Mouse (Mus musculus) erythroblast, embryonic 14.5 days (primary cell): ENCODE data around the gene Daglb.

ENCODE experiments used
- GATA1 ChIP-seq: IDR thresholded peaks from 2 replicates; pipeline ENCODE4 v1.6.1; 2012; ENCODE audit warnings: low read length, inconsistent platforms, mixed read lengths
- TAL1 ChIP-seq: IDR thresholded peaks from 3 replicates; pipeline ENCODE4 v1.6.1; 2012; ENCODE audit warnings: low read length, inconsistent platforms, mixed read lengths

DNA sequence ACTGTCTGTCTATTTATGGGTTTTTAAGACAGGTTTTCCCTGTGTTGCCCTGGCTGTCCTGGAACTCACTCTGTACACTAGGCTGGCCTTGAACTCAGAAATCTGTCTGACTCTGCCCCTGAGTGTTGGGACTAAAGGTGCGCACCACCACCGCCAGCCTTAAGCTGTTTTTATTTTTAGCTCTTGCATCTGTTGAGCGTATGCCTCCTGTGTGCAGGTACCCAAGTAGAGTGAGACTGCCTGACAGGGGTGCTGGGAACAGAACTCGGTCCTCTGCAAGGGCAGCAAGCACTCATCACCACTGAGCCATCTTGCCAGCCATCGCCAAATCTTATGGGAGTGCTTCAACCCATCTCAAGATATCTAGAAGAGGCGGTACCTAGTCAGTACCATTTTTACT, 11.6 kb downstream of the Daglb start:
- TF ChIP-seq GATA1 (no peak), TAL1 (no peak)
